ENCODE assay signal across 15 mouse cellular contexts in the genomic region with DNA sequence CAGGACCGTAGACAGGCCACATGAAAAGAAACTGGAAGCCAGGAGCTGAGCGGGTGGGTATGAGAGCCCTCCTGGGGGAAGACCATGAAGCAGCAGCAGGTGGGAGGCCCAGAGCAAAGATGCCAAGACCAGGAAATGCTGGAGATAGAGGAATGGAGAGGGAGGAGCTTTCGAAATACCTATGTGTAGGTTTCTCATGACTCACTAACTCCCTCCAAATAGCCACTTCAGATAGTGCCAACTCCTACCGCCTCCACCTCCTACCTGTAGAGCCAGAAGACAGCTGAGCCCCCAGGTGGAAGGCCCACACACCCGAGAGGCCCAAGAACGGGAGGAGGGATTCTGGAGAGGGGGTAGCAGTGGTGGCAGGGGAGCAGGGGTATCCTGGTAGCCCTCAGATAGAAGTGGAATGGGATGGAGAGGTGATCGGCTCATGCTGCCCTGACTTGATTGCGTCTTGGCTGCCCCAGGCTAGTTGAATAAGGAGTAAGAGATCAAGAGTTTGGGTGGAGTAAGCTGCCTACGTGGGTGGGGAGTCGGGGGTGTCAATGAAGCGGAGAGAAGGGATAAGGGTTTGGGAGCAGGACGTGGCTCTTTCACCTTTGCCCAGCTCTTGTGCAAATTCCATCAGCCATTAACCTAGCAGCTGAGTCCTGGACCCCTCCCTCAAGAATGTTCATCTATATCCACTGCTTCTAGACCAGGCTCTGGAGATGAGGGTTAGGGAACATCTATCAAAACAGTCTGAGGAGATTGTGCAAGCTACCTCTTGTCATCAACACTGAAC. TPM values are rescaled to one million over a fixed set of nuclear protein-coding genes. Genes with fewer than 3 reads are reported as not detected.
DNase-seq lines count a peak whose midpoint lies in the region; ATAC-seq lines count a peak whose summit lies in the region.
"Had no signal": no experiment of that assay in that cellular context is flagged by ENCODE, and none has a peak within 500 bp of the region (broad histone marks: within the 10 kb centered on the region; RNA-seq: fewer than 3 reads in every experiment).

Gene Slc23a3, minus strand, starts transcription at position 470 of the 787 bp plus-strand sequence.

- 58% methylated on average over 12 of the region's 12 CpGs for WGBS in liver, embryonic 12.5 days (ENCODE audit: insufficient replicate concordance)

- no peak for DNase-seq in liver
- peak; percentile 72 to 81 for DNase-seq in kidney, adult 8-10 months
- DNase-seq in kidney, postnatal 25 days: peak; percentile 67 to 83
- DNase-seq in telencephalon, adult 2 months (ENCODE audit: low read depth, low spot score): peak; percentile 17
- DNase-seq in T-cell, adult 2 months (ENCODE audit: low spot score): no peak
- DNase-seq: adrenal gland, adult 8-10 months; cerebellum, adult 8-10 months; heart, adult 2 months; heart, postnatal 14 days had no signal

- peak within 1 kb of the TSS; percentile 55 for H3K27ac ChIP-seq in liver, embryonic 12.5 days
- H3K27ac ChIP-seq: heart, adult 2 months; limb, embryonic 15.5 days; midbrain, embryonic 15.5 days had no signal

- H3K4me2 ChIP-seq in liver, embryonic 12.5 days: peak within 1 kb of the TSS; percentile 32; the same call in 1 of the 2 replicates
- H3K4me2 ChIP-seq: limb, embryonic 15.5 days; midbrain, embryonic 15.5 days had no signal

- H3K4me3 ChIP-seq in liver, embryonic 12.5 days: no peak within 1 kb of the TSS
- H3K4me3 ChIP-seq: heart, adult 2 months; limb, embryonic 15.5 days; midbrain, embryonic 15.5 days had no signal

- H3K27me3 ChIP-seq in liver, embryonic 12.5 days (replicated peaks): peaks cover 12% of the 10 kb centered on the region; the same call in 1 of the 2 replicates
- H3K27me3 ChIP-seq: limb, embryonic 15.5 days; midbrain, embryonic 15.5 days had no signal

- H3K9ac ChIP-seq in liver, embryonic 12.5 days: peak within 1 kb of the TSS; percentile 12
- H3K9ac ChIP-seq: limb, embryonic 15.5 days; midbrain, embryonic 15.5 days had no signal

- ATAC-seq in liver, embryonic 12.5 days: no peak
- ATAC-seq in monocyte, adult 5-6 weeks (replicated peaks; ENCODE audit: insufficient number of reproducible peaks, low FRiP score, low TSS enrichment, poor library complexity, severe bottlenecking): no peak
- ATAC-seq: forebrain, embryonic 14.5 days; hindbrain, embryonic 16.5 days; midbrain, embryonic 15.5 days had no signal

- H3K4me1 ChIP-seq in liver, embryonic 12.5 days: peaks cover 63% of the 10 kb centered on the region
- H3K4me1 ChIP-seq: limb, embryonic 15.5 days; midbrain, embryonic 15.5 days had no signal

- H3K9me3 ChIP-seq in liver, embryonic 12.5 days (replicated peaks): no peaks in the 10 kb centered on the region
- H3K9me3 ChIP-seq: limb, embryonic 15.5 days; midbrain, embryonic 15.5 days had no signal

- peaks cover 40% of the 10 kb centered on the region for H3K36me3 ChIP-seq in liver, embryonic 12.5 days

RNA-seq across cellular contexts. Expression of gene Slc23a3, which starts in this region (rescaled TPM):
- 0.36 and 1.1 TPM in 2 replicates for polyA plus RNA-seq in liver, embryonic 12.5 days (2016; fragmentation: Nextera tagmentation; extraction: Ambion mirVana)
- not detected in 3 replicates for total RNA-seq in monocyte, adult 5-6 weeks (2017)
- polyA plus RNA-seq: forebrain, embryonic 14.5 days; hindbrain, embryonic 16.5 days; midbrain, embryonic 15.5 days had no signal

Comparison
In these comparisons a context has a peak if more than half of its experiments do, and no peak if none do; other contexts are left out.
1. DNase-seq: peak in kidney, adult 8-10 months (2 of 2), kidney, postnatal 25 days (2 of 2) and telencephalon, adult 2 months (single experiment); none in liver (single experiment) and T-cell, adult 2 months (single experiment).